Mouse (Mus musculus) neural tube, embryonic 14.5 days (tissue): ENCODE measurements around the gene Esr1. TPM values are rescaled to one million over a fixed set of nuclear protein-coding genes. Genes with fewer than 3 reads are reported as not detected.

Source experiments
- ATAC-seq: fragments of 200-750 bp; cut with Nextera tagmentation; 2 replicates; pipeline ENCODE4 v1.8.0; 2017; ENCODE audit warnings: low read depth, mild to moderate bottlenecking, moderate TSS enrichment, moderate library complexity
- H3K27ac ChIP-seq: fragments of 300-500 bp; sonication (generic); 2 replicates; pipeline ENCODE4 v1.5.1; 2014; ENCODE audit warnings: low read depth, mild to moderate bottlenecking, control low read depth, low read length, moderate library complexity, mixed read lengths
- H3K27me3 ChIP-seq: fragments of 300-500 bp; sonication (generic); 2 replicates; pipeline ENCODE4 v1.6.1; 2014; ENCODE audit warnings: low read length; ENCODE audit not compliant: control insufficient read depth, insufficient read depth
- H3K36me3 ChIP-seq: fragments of 300-500 bp; sonication (generic); 2 replicates; pipeline ENCODE4 v1.6.1; 2014; ENCODE audit warnings: low read length, mixed read lengths; ENCODE audit not compliant: control insufficient read depth, insufficient read depth
- H3K4me1 ChIP-seq: fragments of 300-500 bp; sonication (generic); 2 replicates; pipeline ENCODE4 v1.6.1; 2014; ENCODE audit warnings: low read length; ENCODE audit not compliant: control insufficient read depth, insufficient read depth
- H3K4me2 ChIP-seq: fragments of 300-500 bp; sonication (generic); 2 replicates; pipeline ENCODE4 v1.6.1; 2014; ENCODE audit warnings: mild to moderate bottlenecking, low read depth, low read length, control low read depth
- H3K4me3 ChIP-seq: fragments of 300-500 bp; sonication (generic); 2 replicates; pipeline ENCODE4 v1.5.1; 2014; ENCODE audit warnings: low read depth, low read length, control low read depth, mixed read lengths
- H3K9ac ChIP-seq: fragments of 300-500 bp; sonication (generic); replicated peaks from 2 replicates; pipeline ENCODE4 v1.6.1; 2014; ENCODE audit warnings: low read depth, mild to moderate bottlenecking, control low read depth, low read length, mixed read lengths
- H3K9me3 ChIP-seq: fragments of 300-500 bp; sonication (generic); 2 replicates; pipeline ENCODE4 v1.6.1; 2016; ENCODE audit warnings: low read length; ENCODE audit not compliant: control insufficient read depth
- WGBS: fragments of 180-500 bp; shearing (Covaris S2); extraction: QIAGEN DNeasy Blood & Tissue Kit; methylation state at CpG from one replicate; pipeline ENCODE4 v1.1.7; 2014; 5-methylcytosine and 5-hydroxymethylcytosine counted together
- polyA plus RNA-seq: library from polyadenylated mRNA; unstranded; fragments of >200 nt; fragmentation: Nextera tagmentation; extraction: Ambion mirVana; gene quantifications from 2 replicates; pipeline ENCODE4 v1.2.1, GENCODE M21; 2014

Gene Esr1
- polyA plus RNA-seq, 1 experiment from 2014 or later, result 0.60 TPM

- H3K27me3 ChIP-seq, result no peaks in the 10 kb centered on the region
- H3K27ac ChIP-seq, result no peak overlapping the region
- no peaks in the 10 kb centered on the region for H3K9me3 ChIP-seq
- 70% methylated on average over 3 of the region's 3 CpGs for WGBS
- no peak overlapping the region for H3K4me3 ChIP-seq
- 0 out of 2 replicates have a peak, but pooled peaks have one; percentile 38 for ATAC-seq
- no peaks in the 10 kb centered on the region for H3K36me3 ChIP-seq
- H3K9ac ChIP-seq, result no peak overlapping the region
- no peak overlapping the region for H3K4me2 ChIP-seq
- H3K4me1 ChIP-seq, result no peaks in the 10 kb centered on the region
These were observed 274.1 kb downstream of the Esr1 start for GRCm38 (mm10) chr10:4885506-4885905.

- H3K4me3 ChIP-seq, result no peak overlapping the region
- no peaks in the 10 kb centered on the region for H3K4me1 ChIP-seq
- no peak overlapping the region for H3K4me2 ChIP-seq
- no peaks in the 10 kb centered on the region for H3K9me3 ChIP-seq
- no peak overlapping the region for H3K27ac ChIP-seq
- H3K36me3 ChIP-seq, result no peaks in the 10 kb centered on the region
- peak; percentile 58; the same call in 1 of the 2 replicates for ATAC-seq
- 65% methylated on average over 8 of the region's 8 CpGs for WGBS
- H3K9ac ChIP-seq, result no peak overlapping the region
- H3K27me3 ChIP-seq, result no peaks in the 10 kb centered on the region
These were observed 274.6 kb downstream of the Esr1 start for GRCm38 (mm10) chr10:4885961-4886360.

GRCm38 (mm10) chr10:4893475-4893874 lies 282.1 kb downstream of the Esr1 start:
- H3K27me3 ChIP-seq, result no peaks in the 10 kb centered on the region
- H3K9ac ChIP-seq, result no peak overlapping the region
- no peak overlapping the region for H3K4me3 ChIP-seq
- 51% methylated on average over 1 of the region's 1 CpGs for WGBS
- no peaks in the 10 kb centered on the region for H3K9me3 ChIP-seq
- ATAC-seq, result peak; percentile 79; the same call in 1 of the 2 replicates
- no peak overlapping the region for H3K4me2 ChIP-seq
- no peaks in the 10 kb centered on the region for H3K36me3 ChIP-seq
- no peak overlapping the region for H3K27ac ChIP-seq
- no peaks in the 10 kb centered on the region for H3K4me1 ChIP-seq

GRCm38 (mm10) chr10:4897789-4898188 lies 286.4 kb downstream of the Esr1 start:
- H3K27ac ChIP-seq, result no peak overlapping the region
- no peaks in the 10 kb centered on the region for H3K9me3 ChIP-seq
- H3K4me3 ChIP-seq, result no peak overlapping the region
- WGBS, result 92% methylated on average over 4 of the region's 4 CpGs
- no peaks in the 10 kb centered on the region for H3K36me3 ChIP-seq
- H3K9ac ChIP-seq, result no peak overlapping the region
- H3K27me3 ChIP-seq, result no peaks in the 10 kb centered on the region
- no peak overlapping the region for H3K4me2 ChIP-seq
- no peak for ATAC-seq
- H3K4me1 ChIP-seq, result no peaks in the 10 kb centered on the region

GRCm38 (mm10) chr10:4900324-4900723 lies 288.9 kb downstream of the Esr1 start:
- no peak for ATAC-seq
- Histone ChIP-seq H3K4me1 (no peaks in the 10 kb centered on the region), H3K27me3 (no peaks in the 10 kb centered on the region), H3K4me3 (no peak overlapping the region), H3K27ac (no peak overlapping the region), H3K9me3 (no peaks in the 10 kb centered on the region), H3K4me2 (no peak overlapping the region), H3K9ac (no peak overlapping the region), H3K36me3 (no peaks in the 10 kb centered on the region)
- WGBS, result 76% methylated on average over 7 of the region's 7 CpGs

GRCm38 (mm10) chr10:4909271-4909670 lies 297.9 kb downstream of the Esr1 start:
- H3K4me3 ChIP-seq, result no peak overlapping the region
- no peak for ATAC-seq
- H3K27me3 ChIP-seq, result no peaks in the 10 kb centered on the region
- no peak overlapping the region for H3K9ac ChIP-seq
- WGBS, result 84% methylated on average over 2 of the region's 2 CpGs
- no peak overlapping the region for H3K4me2 ChIP-seq
- no peaks in the 10 kb centered on the region for H3K9me3 ChIP-seq
- H3K4me1 ChIP-seq, result no peaks in the 10 kb centered on the region
- H3K27ac ChIP-seq, result no peak overlapping the region
- H3K36me3 ChIP-seq, result no peaks in the 10 kb centered on the region

GRCm38 (mm10) chr10:4910451-4910850 lies 299.1 kb downstream of the Esr1 start:
- no peaks in the 10 kb centered on the region for H3K9me3 ChIP-seq
- ATAC-seq, result no peak
- no peak overlapping the region for H3K27ac ChIP-seq
- no peak overlapping the region for H3K4me2 ChIP-seq
- no peak overlapping the region for H3K9ac ChIP-seq
- H3K4me3 ChIP-seq, result no peak overlapping the region
- H3K4me1 ChIP-seq, result no peaks in the 10 kb centered on the region
- no peaks in the 10 kb centered on the region for H3K36me3 ChIP-seq
- 95% methylated on average over 4 of the region's 4 CpGs for WGBS
- no peaks in the 10 kb centered on the region for H3K27me3 ChIP-seq

GRCm38 (mm10) chr10:4919046-4919445 lies 307.7 kb downstream of the Esr1 start:
- H3K4me3 ChIP-seq, result no peak overlapping the region
- H3K27ac ChIP-seq, result no peak overlapping the region
- no peaks in the 10 kb centered on the region for H3K4me1 ChIP-seq
- H3K9me3 ChIP-seq, result no peaks in the 10 kb centered on the region
- WGBS, result 92% methylated on average over 4 of the region's 4 CpGs
- ATAC-seq, result no peak
- H3K36me3 ChIP-seq, result no peaks in the 10 kb centered on the region
- no peaks in the 10 kb centered on the region for H3K27me3 ChIP-seq
- H3K4me2 ChIP-seq, result no peak overlapping the region
- no peak overlapping the region for H3K9ac ChIP-seq

GRCm38 (mm10) chr10:4923616-4924015 lies 312.2 kb downstream of the Esr1 start:
- H3K4me2 ChIP-seq, result no peak overlapping the region
- H3K9me3 ChIP-seq, result no peaks in the 10 kb centered on the region
- no peak overlapping the region for H3K9ac ChIP-seq
- 83% methylated on average over 2 of the region's 2 CpGs for WGBS
- H3K36me3 ChIP-seq, result no peaks in the 10 kb centered on the region
- H3K4me1 ChIP-seq, result no peaks in the 10 kb centered on the region
- ATAC-seq, result no peak
- no peaks in the 10 kb centered on the region for H3K27me3 ChIP-seq
- no peak overlapping the region for H3K4me3 ChIP-seq
- no peak overlapping the region for H3K27ac ChIP-seq

GRCm38 (mm10) chr10:4924391-4924790 lies 313.0 kb downstream of the Esr1 start:
- WGBS, result 66% methylated on average over 2 of the region's 2 CpGs
- no peak overlapping the region for H3K9ac ChIP-seq
- H3K36me3 ChIP-seq, result no peaks in the 10 kb centered on the region
- H3K4me3 ChIP-seq, result no peak overlapping the region
- H3K4me1 ChIP-seq, result no peaks in the 10 kb centered on the region
- H3K4me2 ChIP-seq, result no peak overlapping the region
- H3K9me3 ChIP-seq, result no peaks in the 10 kb centered on the region
- H3K27ac ChIP-seq, result no peak overlapping the region
- no peak for ATAC-seq
- no peaks in the 10 kb centered on the region for H3K27me3 ChIP-seq
